Mouse (Mus musculus) neural tube, embryonic 11.5 days (tissue): Measurements from ENCODE around the gene Hhipl2. TPM values are rescaled to one million over a fixed set of nuclear protein-coding genes. Genes with fewer than 3 reads are reported as not detected.
"Not testable (repeated sequence)": the region's sequence is repeated elsewhere in the genome, so short reads cannot be mapped to it uniquely, and the experiment has no call there.

Experiments used
- ATAC-seq: fragments of 200-750 bp; cut with Nextera tagmentation; 2 replicates; pipeline ENCODE4 v1.8.0; 2017; ENCODE audit warnings: moderate number of reproducible peaks, mild to moderate bottlenecking, moderate TSS enrichment, moderate library complexity; ENCODE audit not compliant: insufficient read depth, low FRiP score, low TSS enrichment
- DNase-seq: peaks from one replicate; pipeline ENCODE4 v3.0.0-alpha.2; 2015; ENCODE audit warnings: low spot score
- H3K27ac ChIP-seq: fragments of 300-500 bp; sonication (generic); 2 replicates; pipeline ENCODE4 v1.5.1; 2014; ENCODE audit warnings: low read depth, mild to moderate bottlenecking, low read length
- H3K27me3 ChIP-seq: fragments of 300-500 bp; sonication (generic); 2 replicates; pipeline ENCODE4 v1.6.1; 2014; ENCODE audit warnings: mild to moderate bottlenecking, low read length, mixed read lengths; ENCODE audit not compliant: control insufficient read depth, insufficient read depth
- H3K36me3 ChIP-seq: fragments of 300-500 bp; sonication (generic); 2 replicates; pipeline ENCODE4 v1.6.1; 2014; ENCODE audit warnings: mild to moderate bottlenecking, low read length, moderate library complexity, mixed read lengths; ENCODE audit not compliant: control insufficient read depth, insufficient read depth
- H3K4me1 ChIP-seq: fragments of 300-500 bp; sonication (generic); 2 replicates; pipeline ENCODE4 v1.6.1; 2014; ENCODE audit warnings: low read length, mixed read lengths; ENCODE audit not compliant: control insufficient read depth, insufficient read depth
- H3K4me2 ChIP-seq: fragments of 300-500 bp; sonication (generic); 2 replicates; pipeline ENCODE4 v1.6.1; 2014; ENCODE audit warnings: low read depth, mild to moderate bottlenecking, moderate library complexity
- H3K4me3 ChIP-seq: fragments of 300-500 bp; sonication (generic); 2 replicates; pipeline ENCODE4 v1.5.1; 2014; ENCODE audit warnings: low read depth, low read length
- H3K9ac ChIP-seq: fragments of 300-500 bp; sonication (generic); 2 replicates; pipeline ENCODE4 v1.6.1; 2014; ENCODE audit warnings: mild to moderate bottlenecking, low read length
- H3K9me3 ChIP-seq: fragments of 300-500 bp; sonication (generic); 2 replicates; pipeline ENCODE4 v1.6.1; 2016; ENCODE audit warnings: low read length; ENCODE audit not compliant: control insufficient read depth
- WGBS: fragments of 180-500 bp; shearing (Covaris S2); extraction: QIAGEN DNeasy Blood & Tissue Kit; methylation state at CpG from one replicate; pipeline ENCODE4 v1.1.7; 2014; 5-methylcytosine and 5-hydroxymethylcytosine counted together
- polyA plus RNA-seq: library from polyadenylated mRNA; unstranded; fragments of >200 nt; fragmentation: Nextera tagmentation; extraction: Ambion mirVana; gene quantifications from 2 replicates; pipeline ENCODE4 v1.2.1, GENCODE M21; 2014

Gene Hhipl2
- 0.32 and 0.65 TPM in 2 replicates for polyA plus RNA-seq

DNA sequence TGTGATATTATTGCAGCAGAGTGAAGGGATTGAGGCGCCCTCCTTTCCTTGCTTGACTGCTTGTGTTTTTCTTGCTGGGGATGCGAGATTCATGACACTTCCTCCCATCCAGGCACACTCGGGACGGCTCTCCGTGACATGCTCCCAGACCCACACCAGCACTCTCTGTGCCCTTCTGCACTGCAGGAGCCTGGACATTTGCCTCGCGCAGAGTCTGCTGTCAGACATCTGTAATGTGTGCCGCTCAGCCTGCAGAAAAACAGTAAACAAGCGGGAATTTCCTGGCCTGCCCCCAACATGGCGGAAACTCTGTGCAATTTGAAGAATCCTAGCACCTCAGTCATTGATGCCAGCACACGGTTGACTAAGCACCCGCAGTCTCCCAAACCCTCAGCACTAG lies at the start of gene Hhipl2:
Hhipl2 (plus strand) TSS at position 343 of the 400 bp plus-strand sequence.
- WGBS = 81% methylated on average over 12 of the region's 12 CpGs

DNA sequence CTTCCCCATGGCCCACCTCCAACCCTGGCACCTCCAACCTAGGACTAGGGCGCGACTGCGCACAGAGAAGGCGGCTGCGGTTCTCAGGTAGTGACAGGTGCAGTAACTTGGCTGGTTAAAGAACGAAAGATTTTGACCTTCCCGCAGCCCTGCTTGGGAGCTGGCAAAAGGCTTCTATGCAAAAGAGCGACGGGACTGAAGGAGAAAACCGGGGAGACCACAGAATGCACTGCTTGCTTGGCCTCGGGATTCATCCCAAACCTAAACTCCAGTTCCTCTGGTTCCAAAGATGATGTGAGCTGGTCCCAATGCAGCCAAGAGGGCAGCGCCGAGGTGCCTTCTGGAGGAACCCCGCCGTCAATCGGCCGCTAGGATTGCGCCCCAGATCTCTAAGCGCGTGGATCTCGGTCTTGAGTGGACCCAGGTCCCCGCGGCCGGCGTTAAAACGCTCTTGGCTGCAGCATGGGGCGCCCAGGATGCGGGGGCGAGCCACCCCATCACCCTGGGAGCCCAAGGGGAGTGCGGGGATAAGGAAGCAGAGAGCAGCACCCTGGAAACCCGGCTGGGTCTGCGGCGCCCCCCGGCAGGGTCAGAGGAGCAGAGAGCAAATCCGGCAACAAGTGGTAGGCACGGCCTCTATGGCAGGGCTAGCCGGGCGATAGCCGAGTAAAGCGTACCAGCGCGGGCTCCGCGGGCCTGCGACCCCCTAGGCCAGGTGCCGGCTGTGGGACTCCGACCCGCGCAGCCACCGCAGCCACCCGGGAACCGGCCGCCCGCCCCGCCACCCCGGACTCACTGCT lies 49.2 kb upstream of the Hhipl2 start:
- ATAC-seq (peak; percentile 79), DNase-seq (peak; percentile 23)
- Histone ChIP-seq H3K4me2 (peak overlapping the region; percentile 67), H3K9ac (peak overlapping the region; percentile 88), H3K27me3 (no peaks in the 10 kb centered on the region), H3K36me3 (peaks cover 4% of the 10 kb centered on the region; the same call in 1 of the 2 replicates), H3K9me3 (no peaks in the 10 kb centered on the region), H3K4me3 (peak overlapping the region; percentile 58), H3K27ac (peak overlapping the region; percentile 49; the same call in 1 of the 2 replicates), H3K4me1 (0 out of 2 replicates have a peak, but pooled peaks cover 3% of the 10 kb centered on the region)
- 1% methylated on average over 44 of the region's 56 CpGs for WGBS

More for the DNA sequence above, at the start of gene Hhipl2:
- Histone ChIP-seq H3K27me3 (no peaks in the 10 kb centered on the region), H3K27ac (no peak within 1 kb of the TSS), H3K4me2 (no peak within 1 kb of the TSS), H3K4me3 (no peak within 1 kb of the TSS), H3K4me1 (no peaks in the 10 kb centered on the region), H3K9ac (no peak within 1 kb of the TSS), H3K36me3 (no peaks in the 10 kb centered on the region), H3K9me3 (no peaks in the 10 kb centered on the region)
- ATAC-seq = no peak
- no peak for DNase-seq

DNA sequence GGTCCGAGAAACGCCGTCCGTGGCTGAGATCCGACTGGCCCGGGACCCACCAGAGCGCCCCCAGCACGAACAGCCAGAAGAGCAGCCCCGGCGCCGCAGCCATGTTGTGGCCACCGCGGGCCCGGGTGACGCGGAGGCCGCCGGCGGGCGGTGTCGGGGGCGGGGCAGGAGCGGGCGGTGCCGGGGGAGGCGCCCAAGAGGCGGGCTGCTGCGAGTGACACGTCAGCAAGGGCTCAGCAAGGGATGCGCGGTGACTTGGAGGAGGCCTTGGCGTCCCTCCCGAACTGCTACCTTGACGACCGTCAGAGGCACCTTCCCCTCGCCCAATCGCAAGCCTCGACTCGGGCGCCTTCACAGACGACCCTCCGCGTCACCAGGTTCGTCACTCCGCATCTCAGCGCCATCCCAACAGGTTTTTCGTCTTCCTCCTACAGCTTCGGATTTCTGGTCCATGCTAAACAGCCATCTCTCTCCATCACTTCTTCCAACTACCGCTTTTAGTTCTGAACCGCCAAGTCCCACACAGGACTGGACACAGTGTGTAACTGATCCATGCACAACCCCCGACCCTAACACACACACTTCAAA lies 48.5 kb upstream of the Hhipl2 start, which contains the start of gene Mia3:
Mia3 (minus strand) TSS at position 127 of the 588 bp plus-strand sequence.
- peak within 1 kb of the TSS; percentile 67 for H3K4me2 ChIP-seq
- no peaks in the 10 kb centered on the region for H3K9me3 ChIP-seq
- no peaks in the 10 kb centered on the region for H3K27me3 ChIP-seq
- peak within 1 kb of the TSS; percentile 88 for H3K9ac ChIP-seq
- H3K36me3 ChIP-seq = 0 out of 2 replicates have a peak, but pooled peaks cover 1% of the 10 kb centered on the region
- peak within 1 kb of the TSS; percentile 58 for H3K4me3 ChIP-seq
- DNase-seq (peak; percentile 91), ATAC-seq (peak; percentile 99)
- under 1% methylated on average over 44 of the region's 51 CpGs for WGBS
- 0 out of 2 replicates have a peak, but pooled peaks cover 3% of the 10 kb centered on the region for H3K4me1 ChIP-seq
- peak within 1 kb of the TSS; percentile 49; the same call in 1 of the 2 replicates for H3K27ac ChIP-seq

DNA sequence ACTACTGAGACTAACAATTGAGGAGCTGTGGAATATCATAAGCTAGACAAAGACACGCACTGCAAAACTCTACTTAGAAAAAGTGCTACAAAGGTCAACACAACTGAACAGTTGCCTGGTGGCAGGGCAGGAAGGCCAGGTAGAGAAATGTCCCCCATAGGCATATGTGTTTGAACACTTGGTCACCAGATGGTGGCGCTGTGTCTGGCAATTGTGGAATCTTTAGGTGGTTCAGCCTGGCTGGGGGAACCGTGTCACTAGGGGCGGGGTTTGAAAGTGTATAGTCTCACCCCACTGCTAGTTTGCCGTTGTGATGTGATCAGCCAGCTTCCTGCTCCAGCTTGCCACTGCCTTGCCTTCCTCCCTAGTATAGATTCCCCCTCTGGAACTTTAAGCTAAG lies 43.3 kb upstream of the Hhipl2 start:
- Histone ChIP-seq H3K9me3 (no peaks in the 10 kb centered on the region), H3K4me1 (no peaks in the 10 kb centered on the region), H3K4me2 (no peak overlapping the region), H3K27ac (no peak overlapping the region), H3K36me3 (no peaks in the 10 kb centered on the region), H3K27me3 (no peaks in the 10 kb centered on the region), H3K9ac (no peak overlapping the region), H3K4me3 (no peak overlapping the region)
- WGBS = 74% methylated on average over 5 of the region's 5 CpGs
- no peak for ATAC-seq
- DNase-seq = no peak

DNA sequence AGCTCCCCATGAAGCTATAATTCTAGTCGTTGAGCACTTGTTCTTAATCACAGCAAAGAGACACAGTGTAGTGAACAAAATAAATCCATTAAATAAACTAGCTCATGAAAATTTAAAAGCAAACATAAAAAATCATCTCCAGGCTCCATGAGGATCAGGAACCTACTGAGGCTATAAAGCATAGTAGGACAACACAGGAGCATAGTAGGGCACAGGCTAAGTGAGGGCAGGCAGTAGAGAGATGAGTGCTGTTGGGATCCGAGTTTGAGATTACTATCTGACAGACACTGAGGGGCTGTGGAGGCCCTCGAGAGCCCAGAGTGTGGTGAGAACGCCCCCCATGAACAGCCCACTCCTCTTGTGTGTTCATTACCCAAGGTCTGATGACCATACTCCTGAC lies 41.0 kb upstream of the Hhipl2 start:
- Histone ChIP-seq H3K36me3 (no peaks in the 10 kb centered on the region), H3K9ac (no peak overlapping the region), H3K4me3 (no peak overlapping the region), H3K27me3 (no peaks in the 10 kb centered on the region), H3K27ac (no peak overlapping the region), H3K9me3 (no peaks in the 10 kb centered on the region), H3K4me1 (no peaks in the 10 kb centered on the region), H3K4me2 (no peak overlapping the region)
- no peak for ATAC-seq
- 79% methylated on average over 4 of the region's 4 CpGs for WGBS
- no peak for DNase-seq

DNA sequence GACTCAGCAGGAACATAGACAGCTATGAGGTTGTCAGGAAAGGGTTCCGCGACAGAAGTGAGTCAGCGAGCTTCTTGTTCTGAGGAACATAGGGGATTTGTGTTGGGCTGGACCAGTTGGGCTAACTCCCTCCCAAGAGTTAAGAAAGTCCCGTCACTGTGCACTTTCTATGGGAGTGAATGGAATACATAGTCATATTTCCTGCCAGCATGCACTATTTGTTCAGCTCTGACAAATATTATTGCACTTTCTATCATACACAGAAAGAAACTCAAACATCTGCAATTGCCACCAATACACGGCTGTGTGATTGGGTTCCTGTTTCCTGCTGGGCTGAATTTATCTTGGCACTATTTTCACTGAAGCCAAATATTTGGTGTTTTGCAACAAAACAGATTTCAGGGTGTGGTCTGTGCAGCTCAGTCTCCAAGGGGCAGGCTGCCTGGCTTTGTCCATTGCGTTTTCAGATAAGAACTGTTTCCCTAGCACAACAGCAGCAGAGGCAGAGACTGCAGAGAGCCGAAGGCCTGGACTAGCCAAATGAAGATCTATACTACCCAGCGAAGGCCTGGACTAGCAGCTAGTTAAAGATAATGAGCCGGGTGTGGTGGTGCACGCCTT lies 39.6 kb upstream of the Hhipl2 start:
- no peaks in the 10 kb centered on the region for H3K27me3 ChIP-seq
- H3K4me2 ChIP-seq = no peak overlapping the region
- H3K27ac ChIP-seq = no peak overlapping the region
- no peaks in the 10 kb centered on the region for H3K4me1 ChIP-seq
- no peak for ATAC-seq
- no peak overlapping the region for H3K4me3 ChIP-seq
- DNase-seq = no peak
- no peaks in the 10 kb centered on the region for H3K36me3 ChIP-seq
- no peak overlapping the region for H3K9ac ChIP-seq
- WGBS = 87% methylated on average over 10 of the region's 10 CpGs
- no peaks in the 10 kb centered on the region for H3K9me3 ChIP-seq

DNA sequence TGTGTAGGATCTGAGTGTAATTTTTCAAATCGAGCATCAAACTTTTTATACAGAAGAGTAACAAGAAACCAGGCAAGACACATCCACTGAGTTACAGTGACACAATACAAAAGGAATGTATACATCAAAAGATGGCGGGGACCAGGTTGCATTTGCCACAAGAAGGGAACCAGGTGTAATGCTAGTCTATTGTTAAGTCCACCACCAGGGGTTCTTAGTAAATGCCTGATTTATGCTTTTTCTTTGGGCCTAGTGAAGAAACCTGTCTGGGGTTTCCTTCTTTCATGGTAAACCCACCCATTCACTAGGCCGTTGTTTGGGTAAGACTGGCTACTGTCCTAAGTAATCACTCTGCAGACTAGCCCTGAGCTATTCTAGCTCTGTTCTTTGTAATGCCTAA lies 38.6 kb upstream of the Hhipl2 start:
- not testable (repeated sequence) for H3K36me3 ChIP-seq, H3K9ac ChIP-seq, H3K27ac ChIP-seq, H3K9me3 ChIP-seq, H3K27me3 ChIP-seq, ATAC-seq, DNase-seq, H3K4me3 ChIP-seq, H3K4me1 ChIP-seq, H3K4me2 ChIP-seq
- WGBS = 88% methylated on average over 3 of the region's 3 CpGs

DNA sequence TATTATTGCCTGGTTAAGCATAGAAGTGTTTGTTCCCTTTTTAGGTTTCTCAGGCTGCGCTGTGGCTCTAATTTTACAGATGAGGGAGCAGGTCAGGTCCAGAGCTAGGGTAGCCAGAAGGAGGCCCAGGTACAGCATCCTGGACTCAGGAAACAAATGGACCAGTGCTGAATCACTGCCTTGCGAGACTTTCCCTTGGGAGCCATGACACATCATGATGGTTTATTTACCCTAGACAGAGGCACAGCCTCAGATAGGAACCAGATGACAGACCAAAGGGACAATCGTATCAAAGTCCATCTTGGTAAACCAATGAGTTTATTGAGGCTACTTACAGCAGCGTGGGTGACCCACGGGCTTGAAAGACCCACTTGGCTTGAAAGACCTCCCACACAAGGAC lies 36.2 kb upstream of the Hhipl2 start:
- Histone ChIP-seq H3K4me2 (no peak overlapping the region), H3K9ac (no peak overlapping the region), H3K36me3 (no peaks in the 10 kb centered on the region), H3K27ac (no peak overlapping the region), H3K4me3 (no peak overlapping the region), H3K9me3 (no peaks in the 10 kb centered on the region), H3K27me3 (no peaks in the 10 kb centered on the region), H3K4me1 (no peaks in the 10 kb centered on the region)
- 82% methylated on average over 5 of the region's 5 CpGs for WGBS
- DNase-seq (no peak), ATAC-seq (no peak)
